Mouse (Mus musculus) heart, postnatal 0 days (tissue): Measurements from ENCODE around the gene Snx27. TPM values are rescaled to one million over a fixed set of nuclear protein-coding genes. Genes with fewer than 3 reads are reported as not detected.

ENCODE experiments used
- ATAC-seq: fragments of 200-750 bp; cut with Nextera tagmentation; 2 replicates; pipeline ENCODE4 v1.8.0; 2017; ENCODE audit warnings: low read depth, moderate number of reproducible peaks, moderate library complexity; ENCODE audit not compliant: insufficient read depth
- DNase-seq: peaks from one replicate; pipeline ENCODE4 v3.0.0-alpha.2; 2016; ENCODE audit warnings: low spot score
- H3K27ac ChIP-seq: fragments of 300-500 bp; sonication (generic); 2 replicates; pipeline ENCODE4 v1.5.1; 2014; ENCODE audit warnings: low read depth, mild to moderate bottlenecking
- H3K27me3 ChIP-seq: fragments of 300-500 bp; sonication (generic); 2 replicates; pipeline ENCODE4 v1.6.1; 2014; ENCODE audit warnings: low read length, mixed read lengths; ENCODE audit not compliant: control insufficient read depth, insufficient read depth
- H3K36me3 ChIP-seq: fragments of 300-500 bp; sonication (generic); replicated peaks from 2 replicates; pipeline ENCODE4 v1.6.1; 2014; ENCODE audit warnings: low read length, mixed read lengths; ENCODE audit not compliant: control insufficient read depth, insufficient read depth
- H3K4me1 ChIP-seq: fragments of 300-500 bp; sonication (generic); 2 replicates; pipeline ENCODE4 v1.6.1; 2014; ENCODE audit warnings: antibody characterized with exemption; ENCODE audit not compliant: control insufficient read depth, insufficient read depth
- H3K4me2 ChIP-seq: fragments of 300-500 bp; sonication (generic); 2 replicates; pipeline ENCODE4 v1.6.1; 2014; ENCODE audit warnings: low read depth, mild to moderate bottlenecking, low read length, moderate library complexity
- H3K4me3 ChIP-seq: fragments of 300-500 bp; sonication (generic); 2 replicates; pipeline ENCODE4 v1.5.1; 2014; ENCODE audit warnings: low read depth, low read length
- H3K9ac ChIP-seq: fragments of 300-500 bp; sonication (generic); replicated peaks from 2 replicates; pipeline ENCODE4 v1.6.1; 2014; ENCODE audit warnings: low read depth, low read length, mixed read lengths
- H3K9me3 ChIP-seq: fragments of 300-500 bp; sonication (generic); replicated peaks from 2 replicates; pipeline ENCODE4 v1.6.1; 2016; ENCODE audit warnings: low read length; ENCODE audit not compliant: control insufficient read depth
- CTCF ChIP-seq: IDR thresholded peaks from 2 replicates; pipeline ENCODE4 v1.5.1; 2016; ENCODE audit warnings: antibody characterized with exemption, control low read depth, low read depth
- EP300 ChIP-seq: IDR thresholded peaks from 2 replicates; pipeline ENCODE4 v1.6.1; 2016; ENCODE audit warnings: antibody characterized with exemption, low read depth
- WGBS: fragments of 180-500 bp; shearing (Covaris S2); extraction: QIAGEN DNeasy Blood & Tissue Kit; methylation state at CpG from one replicate; pipeline ENCODE4 v1.1.7; 2014; 5-methylcytosine and 5-hydroxymethylcytosine counted together
- polyA plus RNA-seq: library from polyadenylated mRNA; unstranded; fragments of >200 nt; fragmentation: Nextera tagmentation; extraction: Ambion mirVana; gene quantifications from 2 replicates; pipeline ENCODE4 v1.2.1, GENCODE M21; 2015
- total RNA-seq: library from RNA; depleted of rRNA; stranded (reverse); fragments of >200 nt; gene quantifications from 2 replicates; pipeline ENCODE4 v1.2.3, GENCODE M21; 2014; ENCODE audit warnings: low replicate concordance

Gene Snx27
- total and polyA plus RNA-seq, 2 experiments from 2014 or later = 17.2 to 18.1 TPM

DNA sequence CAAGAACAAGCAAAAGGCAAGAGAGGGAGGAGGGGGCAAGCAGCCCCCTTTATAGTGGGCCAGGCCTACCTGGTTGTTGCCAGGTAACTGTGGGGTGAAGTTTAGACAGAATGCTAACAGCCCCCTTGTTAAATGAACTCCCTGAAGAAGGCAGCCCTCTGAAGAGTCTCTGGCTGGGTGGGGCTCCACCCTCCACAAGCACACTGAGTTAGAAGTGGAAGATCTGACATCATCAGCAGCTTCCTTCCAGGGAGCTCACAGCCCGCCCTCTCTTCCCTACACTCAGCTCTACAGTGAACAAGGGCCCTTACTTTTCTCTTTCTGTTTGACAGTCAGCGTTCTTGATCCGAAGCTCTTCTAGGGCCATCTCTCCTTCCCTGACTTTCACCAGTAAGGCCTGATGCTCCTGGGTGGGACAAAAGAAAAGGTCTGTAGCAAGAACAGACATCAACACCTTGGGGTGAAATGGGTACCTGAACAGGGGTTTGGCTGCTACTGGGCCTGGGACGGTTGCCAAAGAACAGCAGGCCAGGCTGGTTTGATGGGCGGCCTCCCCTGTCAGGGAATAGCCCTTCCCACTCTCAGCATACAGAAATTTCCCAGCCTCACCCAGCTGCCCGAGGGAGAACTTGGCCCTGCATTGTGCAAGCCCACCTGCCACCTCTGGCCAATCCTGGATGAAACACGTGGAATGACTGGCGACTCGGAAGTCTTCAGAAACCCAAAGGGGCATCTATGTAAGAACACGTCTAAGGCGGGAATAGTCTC, 39.4 kb upstream of the Snx27 start:
- 55% methylated on average over 11 of the region's 11 CpGs for WGBS

DNA sequence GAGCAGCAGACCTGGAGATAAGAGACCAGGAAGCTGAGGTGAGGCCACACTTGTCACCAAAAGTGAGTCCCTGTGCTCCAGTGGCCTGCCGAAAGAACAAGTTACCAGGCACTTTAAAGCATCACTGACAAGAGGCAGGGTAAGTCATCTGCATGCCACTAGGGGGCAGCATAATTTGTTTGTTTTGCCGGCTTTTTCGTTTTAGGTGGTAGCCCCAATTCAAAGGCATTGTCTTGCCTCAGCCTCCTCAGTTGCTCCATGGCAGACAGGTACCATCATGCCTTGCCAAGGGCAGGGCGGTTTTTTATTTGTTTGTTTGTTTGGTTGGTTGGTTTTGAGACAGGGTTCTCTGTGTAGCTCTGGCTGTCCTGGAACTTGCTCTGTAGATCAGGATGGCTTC, 34.2 kb upstream of the Snx27 start:
- H3K36me3 ChIP-seq = no peaks in the 10 kb centered on the region
- DNase-seq (no peak), ATAC-seq (no peak)
- no peak overlapping the region for H3K27ac ChIP-seq
- no peak overlapping the region for H3K9ac ChIP-seq
- TF ChIP-seq CTCF (peak; percentile 59), EP300 (no peak)
- no peaks in the 10 kb centered on the region for H3K27me3 ChIP-seq
- no peak overlapping the region for H3K4me2 ChIP-seq
- H3K4me3 ChIP-seq = no peak overlapping the region
- H3K4me1 ChIP-seq = peaks cover 2% of the 10 kb centered on the region
- no peaks in the 10 kb centered on the region for H3K9me3 ChIP-seq
- 66% methylated on average over 4 of the region's 4 CpGs for WGBS

More for the DNA sequence above, 39.4 kb upstream of the Snx27 start:
- Histone ChIP-seq H3K9ac (no peak overlapping the region), H3K4me3 (no peak overlapping the region), H3K9me3 (no peaks in the 10 kb centered on the region), H3K36me3 (no peaks in the 10 kb centered on the region), H3K4me1 (peaks cover 6% of the 10 kb centered on the region), H3K4me2 (no peak overlapping the region), H3K27ac (peak overlapping the region; percentile 21; the same call in 1 of the 2 replicates), H3K27me3 (no peaks in the 10 kb centered on the region)
- DNase-seq (peak; percentile 30), ATAC-seq (peak; percentile 81)
- TF ChIP-seq CTCF (no peak), EP300 (no peak)

DNA sequence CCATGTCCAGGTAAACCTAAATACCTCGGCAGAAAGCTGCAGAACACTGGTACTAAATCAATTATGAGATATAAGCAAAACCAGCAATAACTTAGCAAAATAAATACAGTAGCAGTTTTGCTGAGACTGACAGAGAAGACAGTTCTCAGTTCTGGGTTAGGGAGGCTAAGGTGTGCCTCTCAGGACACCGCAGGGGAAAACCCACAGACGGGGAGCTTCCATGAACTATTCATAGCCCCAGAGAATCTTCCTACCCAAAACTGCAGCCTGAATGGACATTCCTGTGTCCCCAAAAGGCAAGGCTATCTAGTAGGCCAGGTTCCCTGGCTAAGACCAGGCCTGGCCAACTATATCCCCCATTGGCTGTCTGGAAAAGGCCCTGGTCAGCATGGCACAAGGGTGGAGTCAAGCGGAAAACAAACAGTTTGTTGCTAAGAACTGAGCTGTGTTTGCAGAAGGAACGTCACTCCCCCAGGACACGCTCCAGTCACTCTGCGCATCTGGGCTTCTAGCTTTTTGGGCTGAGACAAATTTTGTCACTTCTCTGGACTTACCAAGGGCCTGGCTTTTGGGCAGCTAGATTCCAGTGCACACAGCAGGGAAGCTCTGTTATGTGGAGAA, 30.9 kb upstream of the Snx27 start:
- no peak overlapping the region for H3K27ac ChIP-seq
- no peak overlapping the region for H3K9ac ChIP-seq
- no peak overlapping the region for H3K4me3 ChIP-seq
- WGBS = 68% methylated on average over 7 of the region's 7 CpGs
- no peaks in the 10 kb centered on the region for H3K9me3 ChIP-seq
- no peaks in the 10 kb centered on the region for H3K36me3 ChIP-seq
- ATAC-seq (no peak), DNase-seq (no peak)
- TF ChIP-seq EP300 (no peak), CTCF (no peak)
- no peaks in the 10 kb centered on the region for H3K27me3 ChIP-seq
- H3K4me2 ChIP-seq = no peak overlapping the region
- no peaks in the 10 kb centered on the region for H3K4me1 ChIP-seq

DNA sequence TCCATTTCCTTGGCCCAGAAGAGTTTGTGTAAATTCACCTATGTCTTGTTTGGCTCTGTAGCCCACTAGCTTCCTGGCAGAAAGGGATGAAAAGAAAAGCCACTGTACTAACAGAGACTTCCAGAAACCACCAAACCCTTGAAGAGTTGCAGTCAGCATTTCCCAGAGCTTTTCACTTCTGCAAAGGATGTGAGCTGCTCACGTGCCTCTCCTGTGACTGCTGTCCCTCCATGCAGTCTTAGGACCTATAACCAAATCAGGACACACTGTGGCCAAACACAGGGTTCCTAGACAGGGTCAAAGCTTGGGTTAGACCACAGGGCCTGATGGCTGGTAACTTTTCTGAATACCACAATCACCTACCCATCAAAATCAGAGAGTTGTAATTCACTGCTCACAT, 29.8 kb upstream of the Snx27 start:
- DNase-seq (no peak), ATAC-seq (no peak)
- Histone ChIP-seq H3K4me2 (no peak overlapping the region), H3K4me3 (no peak overlapping the region), H3K36me3 (no peaks in the 10 kb centered on the region), H3K27ac (no peak overlapping the region), H3K4me1 (no peaks in the 10 kb centered on the region), H3K9me3 (no peaks in the 10 kb centered on the region), H3K27me3 (no peaks in the 10 kb centered on the region), H3K9ac (no peak overlapping the region)
- TF ChIP-seq EP300 (no peak), CTCF (no peak)
- WGBS = 83% methylated on average over 1 of the region's 1 CpGs

- TF ChIP-seq EP300 (no peak), CTCF (no peak)
- WGBS = 73% methylated on average over 5 of the region's 5 CpGs
- H3K4me2 ChIP-seq = no peak overlapping the region
- no peak overlapping the region for H3K4me3 ChIP-seq
- no peaks in the 10 kb centered on the region for H3K9me3 ChIP-seq
- H3K36me3 ChIP-seq = no peaks in the 10 kb centered on the region
- no peak overlapping the region for H3K9ac ChIP-seq
- no peaks in the 10 kb centered on the region for H3K27me3 ChIP-seq
- H3K4me1 ChIP-seq = no peaks in the 10 kb centered on the region
- ATAC-seq = no peak
- no peak for DNase-seq
- H3K27ac ChIP-seq = no peak overlapping the region
These were observed 29.3 kb upstream of the Snx27 start for GRCm38 (mm10) chr3:94611834-94612233.

DNA sequence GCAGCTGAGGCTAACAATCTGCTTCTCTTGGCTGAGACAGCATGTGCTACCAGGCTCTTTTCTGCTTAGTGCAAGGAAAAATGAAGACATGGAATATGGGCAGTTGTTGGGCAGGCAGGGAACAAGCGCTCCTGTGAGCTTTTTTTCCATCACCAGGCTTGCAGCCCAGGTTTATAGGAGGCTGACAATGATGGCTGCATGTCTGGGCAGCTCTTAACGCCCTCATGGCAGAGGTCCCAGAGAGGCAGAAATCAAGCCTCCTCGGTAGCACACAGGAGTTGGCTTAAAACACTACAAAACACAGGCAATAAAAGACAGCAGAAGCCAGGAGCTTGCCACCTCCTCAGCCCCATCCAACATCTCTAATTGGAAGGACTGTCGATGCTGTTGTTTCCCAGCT, 28.8 kb upstream of the Snx27 start:
- ATAC-seq (no peak), DNase-seq (no peak)
- Histone ChIP-seq H3K27me3 (no peaks in the 10 kb centered on the region), H3K4me2 (no peak overlapping the region), H3K4me1 (no peaks in the 10 kb centered on the region), H3K36me3 (no peaks in the 10 kb centered on the region), H3K9me3 (no peaks in the 10 kb centered on the region), H3K9ac (no peak overlapping the region), H3K27ac (no peak overlapping the region), H3K4me3 (no peak overlapping the region)
- TF ChIP-seq EP300 (no peak), CTCF (no peak)
- WGBS = 49% methylated on average over 4 of the region's 4 CpGs
